Mouse (Mus musculus): ENCODE data around the gene Cyp4x1. TPM values are rescaled to one million over a fixed set of nuclear protein-coding genes. Genes with fewer than 3 reads are reported as not detected.
"Not testable (repeated sequence)": the region's sequence is repeated elsewhere in the genome, so short reads cannot be mapped to it uniquely, and the experiment has no call there.

Gene Cyp4x1
- not detected in 2 replicates for polyA plus RNA-seq (2012; ENCODE audit: insufficient read depth, insufficient read length, missing spikeins)

GRCm38 (mm10) chr4:115133621-115134295, at the start of gene Cyp4x1:
Gene Cyp4x1 (minus strand): TSS chr4:115134281.
- no peaks in the 10 kb centered on the region for H3K4me1 ChIP-seq (ENCODE audit: control insufficient read depth, insufficient read depth, low read length)
- TF ChIP-seq POLR2A (IDR thresholded peaks at IDR 0.05; ENCODE audit: borderline replicate concordance, low read depth, low read length) (no peak), CTCF (IDR thresholded peaks at IDR 0.05; ENCODE audit: low read depth, low read length) (no peak)
- no peak within 1 kb of the TSS for H3K4me3 ChIP-seq (ENCODE audit: insufficient read depth, low read length)
- no peak within 1 kb of the TSS for H3K27ac ChIP-seq (ENCODE audit: insufficient read depth, low read depth, low read length)

GRCm38 (mm10) chr4:115176201-115176600, 42.1 kb upstream of the Cyp4x1 start:
- not testable (repeated sequence) for H3K27ac ChIP-seq (ENCODE audit: insufficient read depth, low read depth, low read length); H3K4me3 ChIP-seq (ENCODE audit: insufficient read depth, low read length); H3K4me1 ChIP-seq (ENCODE audit: control insufficient read depth, insufficient read depth, low read length)

GRCm38 (mm10) chr4:115174694-115175353, 40.7 kb upstream of the Cyp4x1 start:
- Histone ChIP-seq H3K4me3 (ENCODE audit: insufficient read depth, low read length) (no peak overlapping the region), H3K4me1 (ENCODE audit: control insufficient read depth, insufficient read depth, low read length) (no peaks in the 10 kb centered on the region), H3K27ac (ENCODE audit: insufficient read depth, low read depth, low read length) (no peak overlapping the region)
- no peak for TF ChIP-seq CTCF (IDR thresholded peaks at IDR 0.05; ENCODE audit: low read depth, low read length)
- TF ChIP-seq POLR2A (IDR thresholded peaks at IDR 0.05; ENCODE audit: borderline replicate concordance, low read depth, low read length) = no peak

GRCm38 (mm10) chr4:115158963-115159362, 24.9 kb upstream of the Cyp4x1 start:
- H3K27ac ChIP-seq (ENCODE audit: insufficient read depth, low read depth, low read length); H3K4me1 ChIP-seq (ENCODE audit: control insufficient read depth, insufficient read depth, low read length); H3K4me3 ChIP-seq (ENCODE audit: insufficient read depth, low read length): not testable (repeated sequence)

- H3K4me1 ChIP-seq (ENCODE audit: control insufficient read depth, insufficient read depth, low read length) = no peaks in the 10 kb centered on the region
- TF ChIP-seq POLR2A (IDR thresholded peaks at IDR 0.05; ENCODE audit: borderline replicate concordance, low read depth, low read length) = no peak
- TF ChIP-seq CTCF (IDR thresholded peaks at IDR 0.05; ENCODE audit: low read depth, low read length) = no peak
- H3K4me3 ChIP-seq (ENCODE audit: insufficient read depth, low read length) = no peak overlapping the region
- H3K27ac ChIP-seq (ENCODE audit: insufficient read depth, low read depth, low read length) = no peak overlapping the region
These were observed 20.6 kb upstream of the Cyp4x1 start for GRCm38 (mm10) chr4:115154723-115155122.

- Histone ChIP-seq H3K4me1 (ENCODE audit: control insufficient read depth, insufficient read depth, low read length) (no peaks in the 10 kb centered on the region), H3K4me3 (ENCODE audit: insufficient read depth, low read length) (no peak overlapping the region), H3K27ac (ENCODE audit: insufficient read depth, low read depth, low read length) (no peak overlapping the region)
- TF ChIP-seq POLR2A (IDR thresholded peaks at IDR 0.05; ENCODE audit: borderline replicate concordance, low read depth, low read length) (no peak), CTCF (IDR thresholded peaks at IDR 0.05; ENCODE audit: low read depth, low read length) (no peak)
These were observed 182 bp upstream of the Cyp4x1 start for GRCm38 (mm10) chr4:115134296-115134630.

GRCm38 (mm10) chr4:115133085-115133484, 996 bp downstream of the Cyp4x1 start:
- TF ChIP-seq CTCF (IDR thresholded peaks at IDR 0.05; ENCODE audit: low read depth, low read length) (no peak), POLR2A (IDR thresholded peaks at IDR 0.05; ENCODE audit: borderline replicate concordance, low read depth, low read length) (no peak)
- Histone ChIP-seq H3K4me1 (ENCODE audit: control insufficient read depth, insufficient read depth, low read length) (no peaks in the 10 kb centered on the region), H3K27ac (ENCODE audit: insufficient read depth, low read depth, low read length) (no peak overlapping the region), H3K4me3 (ENCODE audit: insufficient read depth, low read length) (no peak overlapping the region)

GRCm38 (mm10) chr4:115124713-115125112, 9.4 kb downstream of the Cyp4x1 start:
- Histone ChIP-seq H3K27ac (ENCODE audit: insufficient read depth, low read depth, low read length) (no peak overlapping the region), H3K4me1 (ENCODE audit: control insufficient read depth, insufficient read depth, low read length) (no peaks in the 10 kb centered on the region), H3K4me3 (ENCODE audit: insufficient read depth, low read length) (no peak overlapping the region)
- TF ChIP-seq POLR2A (IDR thresholded peaks at IDR 0.05; ENCODE audit: borderline replicate concordance, low read depth, low read length) (no peak), CTCF (IDR thresholded peaks at IDR 0.05; ENCODE audit: low read depth, low read length) (no peak)

GRCm38 (mm10) chr4:115123507-115123906, 10.6 kb downstream of the Cyp4x1 start:
- TF ChIP-seq CTCF (IDR thresholded peaks at IDR 0.05; ENCODE audit: low read depth, low read length) = no peak
- no peak for TF ChIP-seq POLR2A (IDR thresholded peaks at IDR 0.05; ENCODE audit: borderline replicate concordance, low read depth, low read length)
- Histone ChIP-seq H3K27ac (ENCODE audit: insufficient read depth, low read depth, low read length) (no peak overlapping the region), H3K4me3 (ENCODE audit: insufficient read depth, low read length) (no peak overlapping the region), H3K4me1 (ENCODE audit: control insufficient read depth, insufficient read depth, low read length) (no peaks in the 10 kb centered on the region)

GRCm38 (mm10) chr4:115121608-115122007, 12.5 kb downstream of the Cyp4x1 start:
- no peaks in the 10 kb centered on the region for H3K4me1 ChIP-seq (ENCODE audit: control insufficient read depth, insufficient read depth, low read length)
- no peak overlapping the region for H3K27ac ChIP-seq (ENCODE audit: insufficient read depth, low read depth, low read length)
- TF ChIP-seq POLR2A (IDR thresholded peaks at IDR 0.05; ENCODE audit: borderline replicate concordance, low read depth, low read length) = no peak
- TF ChIP-seq CTCF (IDR thresholded peaks at IDR 0.05; ENCODE audit: low read depth, low read length) = no peak
- no peak overlapping the region for H3K4me3 ChIP-seq (ENCODE audit: insufficient read depth, low read length)
